Mouse (Mus musculus): ENCODE measurements at regions not wholly inside any gene's neighbourhood (a gene's known extent, or its start where the extent isn't known, plus 50 kb on each side); places are given as distances from the start of the nearest gene placed in this dataset.

- TF ChIP-seq NELFE (IDR thresholded peaks at IDR 0.05; ENCODE audit: low read depth, low read length) (no peak), E2F4 (IDR thresholded peaks at IDR 0.05; ENCODE audit: borderline replicate concordance, low read depth, low read length) (no peak), POLR2A (IDR thresholded peaks at IDR 0.05; ENCODE audit: control insufficient read depth in 1 of 2, insufficient read depth in 1 of 2, low read depth in 1 of 2, low read length in 2 of 2, poor library complexity in 1 of 2) (no peak), RCOR1 (IDR thresholded peaks at IDR 0.05; ENCODE audit: low read depth, low read length) (no peak), SMC3 (IDR thresholded peaks at IDR 0.05; ENCODE audit: low read depth, low read length) (no peak), CTCF (IDR thresholded peaks at IDR 0.05 in 2 of 3, conservative IDR thresholded peaks at IDR 0.05 in 1 of 3; ENCODE audit: control insufficient read depth in 1 of 3, insufficient read depth in 1 of 3, low read depth in 2 of 3, low read length in 3 of 3, poor library complexity in 1 of 3, severe bottlenecking in 1 of 3) (no peak), HCFC1 (IDR thresholded peaks at IDR 0.05; ENCODE audit: low read depth, low read length) (no peak), USF2 (IDR thresholded peaks at IDR 0.05; ENCODE audit: borderline replicate concordance in 1 of 2, insufficient read depth in 1 of 2, low read depth in 1 of 2, low read length in 2 of 2) (no peak), JUND (IDR thresholded peaks at IDR 0.05; ENCODE audit: low read depth, low read length) (no peak), MEF2A (IDR thresholded peaks at IDR 0.05; ENCODE audit: extremely low read depth, insufficient replicate concordance, low read depth, low read length, poor library complexity, severe bottlenecking) (no peak), MAX (IDR thresholded peaks at IDR 0.05; ENCODE audit: low read length) (no peak), ZC3H11A (IDR thresholded peaks at IDR 0.05; ENCODE audit: low read depth, low read length) (no peak), GABPA (IDR thresholded peaks at IDR 0.05; ENCODE audit: low read depth, low read length) (no peak)
Measured at GRCm38 (mm10) chr12:50926234-50926633, 277.3 kb upstream of the Prkd1 start.

All from MEL (cell line).